Mouse (Mus musculus) C2C12 (cell line): ENCODE results near the gene Sdk2. TPM values are rescaled to one million over a fixed set of nuclear protein-coding genes. Genes with fewer than 3 reads are reported as not detected.

Experiments used
- H3K27me3 ChIP-seq: one replicate; pipeline ENCODE4 v1.6.1; 2011; ENCODE audit not compliant: control insufficient read depth, insufficient read depth, insufficient read length
- H3K36me3 ChIP-seq: one replicate; pipeline ENCODE4 v1.6.1; 2011; ENCODE audit not compliant: control insufficient read depth, insufficient read depth
- H3K4me3 ChIP-seq: one replicate; pipeline ENCODE4 v1.5.1; 2011; ENCODE audit warnings: mild to moderate bottlenecking, control low read depth; ENCODE audit not compliant: poor library complexity, insufficient read depth, severe bottlenecking
- H3K79me2 ChIP-seq: one replicate; pipeline ENCODE4 v1.6.1; 2011; ENCODE audit not compliant: control insufficient read depth, insufficient read depth
- H3K79me3 ChIP-seq: one replicate; pipeline ENCODE4 v1.6.1; 2011; ENCODE audit warnings: low read depth, control low read depth
- H3ac ChIP-seq: one replicate; pipeline ENCODE3; 2011; ENCODE audit warnings: low read depth; ENCODE audit not compliant: control insufficient read depth, insufficient read length
- CEBPB ChIP-seq: IDR thresholded peaks from one replicate; pipeline ENCODE4 v1.6.1; 2011; ENCODE audit warnings: low read depth, mild to moderate bottlenecking, control low read depth, moderate library complexity
- CTCF ChIP-seq: IDR thresholded peaks from one replicate; pipeline ENCODE4 v1.5.1; 2011; ENCODE audit not compliant: control insufficient read depth, insufficient read depth, insufficient read length
- FOSL1 ChIP-seq: IDR thresholded peaks from one replicate; pipeline ENCODE4 v1.8.0; 2011; ENCODE audit warnings: mild to moderate bottlenecking, low read length; ENCODE audit not compliant: poor library complexity, insufficient read depth, severe bottlenecking
- MAX ChIP-seq: IDR thresholded peaks from one replicate; pipeline ENCODE4 v1.6.1; 2011; ENCODE audit warnings: mild to moderate bottlenecking, control low read depth
- MYOD1 ChIP-seq: IDR thresholded peaks from one replicate; pipeline ENCODE4 v1.6.1; 2011; ENCODE audit warnings: low read depth; ENCODE audit not compliant: control insufficient read depth, insufficient read length
- MYOG ChIP-seq: IDR thresholded peaks from one replicate; pipeline ENCODE4 v1.6.1; 2011; ENCODE audit not compliant: control insufficient read depth, insufficient read length; ENCODE audit errors: extremely low read depth
- USF1 ChIP-seq: IDR thresholded peaks from one replicate; pipeline ENCODE4 v1.6.1; 2011; ENCODE audit warnings: low read depth, mild to moderate bottlenecking, control low read depth, moderate library complexity
- polyA plus RNA-seq: library from polyadenylated mRNA; unstranded; fragments of >200 nt; fragmentation: generic; extraction: Trizol; gene quantifications from one replicate; pipeline ENCODE4 v1.2.1, GENCODE M21; 2012; ENCODE audit warnings: missing spikeins

Gene Sdk2
- polyA plus RNA-seq, 1 experiment = 0.05 TPM

- TF ChIP-seq CTCF = no peak
- Histone ChIP-seq H3K79me2 (peaks cover 70% of the 10 kb centered on the region), H3K79me3 (peaks cover 20% of the 10 kb centered on the region), H3K36me3 (no peaks in the 10 kb centered on the region), H3K4me3 (no peak overlapping the region), H3K27me3 (no peaks in the 10 kb centered on the region), H3ac (no peak overlapping the region)
Measured at GRCm38 (mm10) chr11:113747725-113748380, 319.0 kb downstream of the Sdk2 start.

GRCm38 (mm10) chr11:113747056-113747455 lies 319.8 kb downstream of the Sdk2 start:
- Histone ChIP-seq H3K79me3 (peaks cover 23% of the 10 kb centered on the region), H3K79me2 (peaks cover 78% of the 10 kb centered on the region), H3K36me3 (no peaks in the 10 kb centered on the region), H3ac (no peak overlapping the region), H3K4me3 (no peak overlapping the region), H3K27me3 (no peaks in the 10 kb centered on the region)
- no peak for TF ChIP-seq FOSL1
- TF ChIP-seq MAX = no peak
- TF ChIP-seq MYOG = no peak
- TF ChIP-seq USF1 = no peak
- no peak for TF ChIP-seq MYOD1
- TF ChIP-seq CEBPB = no peak
- TF ChIP-seq CTCF = no peak

GRCm38 (mm10) chr11:113745961-113746360 lies 320.9 kb downstream of the Sdk2 start:
- peaks cover 84% of the 10 kb centered on the region for H3K79me2 ChIP-seq

GRCm38 (mm10) chr11:113742998-113743397 lies 323.8 kb downstream of the Sdk2 start:
- peaks cover 71% of the 10 kb centered on the region for H3K79me2 ChIP-seq
- no peaks in the 10 kb centered on the region for H3K27me3 ChIP-seq
- H3K36me3 ChIP-seq = no peaks in the 10 kb centered on the region
- no peak for TF ChIP-seq MYOG
- TF ChIP-seq USF1 = no peak
- no peak for TF ChIP-seq CEBPB
- TF ChIP-seq CTCF = no peak
- no peak for TF ChIP-seq FOSL1
- no peak for TF ChIP-seq MAX
- no peak for TF ChIP-seq MYOD1
- peaks cover 19% of the 10 kb centered on the region for H3K79me3 ChIP-seq
- no peak overlapping the region for H3ac ChIP-seq
- no peak overlapping the region for H3K4me3 ChIP-seq

More at GRCm38 (mm10) chr11:113745961-113746360, 320.9 kb downstream of the Sdk2 start:
- no peak overlapping the region for H3K4me3 ChIP-seq
- H3K27me3 ChIP-seq = no peaks in the 10 kb centered on the region
- H3K79me3 ChIP-seq = peaks cover 23% of the 10 kb centered on the region
- H3ac ChIP-seq = no peak overlapping the region
- H3K36me3 ChIP-seq = no peaks in the 10 kb centered on the region
- TF ChIP-seq CEBPB = no peak
- TF ChIP-seq MYOD1 = no peak
- no peak for TF ChIP-seq USF1
- TF ChIP-seq CTCF = no peak
- no peak for TF ChIP-seq FOSL1
- no peak for TF ChIP-seq MYOG

- Histone ChIP-seq H3K79me3 (peaks cover 14% of the 10 kb centered on the region), H3K4me3 (no peak overlapping the region), H3K36me3 (no peaks in the 10 kb centered on the region), H3ac (no peak overlapping the region), H3K27me3 (no peaks in the 10 kb centered on the region), H3K79me2 (peaks cover 56% of the 10 kb centered on the region)
- no peak for TF ChIP-seq FOSL1
- TF ChIP-seq MYOG = no peak
- no peak for TF ChIP-seq MAX
- no peak for TF ChIP-seq MYOD1
- TF ChIP-seq USF1 = no peak
- no peak for TF ChIP-seq CEBPB
- TF ChIP-seq CTCF = no peak
Measured at GRCm38 (mm10) chr11:113740100-113740499, 326.7 kb downstream of the Sdk2 start.

- no peaks in the 10 kb centered on the region for H3K27me3 ChIP-seq
Measured at GRCm38 (mm10) chr11:113739213-113739612, 327.6 kb downstream of the Sdk2 start.

More at GRCm38 (mm10) chr11:113739213-113739612, 327.6 kb downstream of the Sdk2 start:
- Histone ChIP-seq H3K4me3 (no peak overlapping the region), H3K79me3 (peaks cover 17% of the 10 kb centered on the region), H3ac (no peak overlapping the region), H3K79me2 (peaks cover 61% of the 10 kb centered on the region), H3K36me3 (no peaks in the 10 kb centered on the region)
- no peak for TF ChIP-seq MYOG
- no peak for TF ChIP-seq USF1
- no peak for TF ChIP-seq FOSL1
